Mouse (Mus musculus) neural tube, embryonic 13.5 days (tissue): ENCODE measurements around the gene Nmu. TPM values are rescaled to one million over a fixed set of nuclear protein-coding genes. Genes with fewer than 3 reads are reported as not detected.

Experiments used
- polyA plus RNA-seq: library from polyadenylated mRNA; unstranded; fragments of >200 nt; fragmentation: Nextera tagmentation; extraction: Ambion mirVana; gene quantifications from 2 replicates; pipeline ENCODE4 v1.2.1, GENCODE M21; 2015

Nmu gene
- polyA plus RNA-seq, 1 experiment from 2014 or later = 1.5 TPM

Other genes with a start within 250 kb of the Nmu start
- 17.3 and 17.8 TPM in 2 replicates for gene Srd5a3, start 223.5 kb downstream of the Nmu start, polyA plus RNA-seq
- 58.6 and 62.3 TPM in 2 replicates for gene Tmem165, start 179.9 kb downstream of the Nmu start, polyA plus RNA-seq
- gene Clock, start 59.0 kb downstream of the Nmu start, polyA plus RNA-seq = 13.0 and 13.6 TPM in 2 replicates
- not detected in 2 replicates for gene Pdcl2, start 32.6 kb downstream of the Nmu start, polyA plus RNA-seq
- gene Gm7271, start 120.3 kb upstream of the Nmu start, polyA plus RNA-seq = 11.6 and 15.5 TPM in 2 replicates
- gene Exoc1, start 165.5 kb upstream of the Nmu start, polyA plus RNA-seq = 53.2 and 56.7 TPM in 2 replicates
- 3.6 and 5.1 TPM in 2 replicates for gene Cep135, start 224.9 kb upstream of the Nmu start, polyA plus RNA-seq